Mouse (Mus musculus) small intestine, adult 2 months (tissue): Measurements from ENCODE around the gene Ccdc158.

Experiments used
- CTCF ChIP-seq: fragments of 200-500 bp; IDR thresholded peaks from 2 replicates; pipeline ENCODE4 v1.5.1; 2012; ENCODE audit warnings: low read depth, mild to moderate bottlenecking, control low read depth, inconsistent platforms, low read length, moderate library complexity, mixed read lengths; ENCODE audit not compliant: insufficient replicate concordance, insufficient read length; ENCODE audit errors: extremely low read depth
- POLR2A ChIP-seq: fragments of 200-500 bp; IDR thresholded peaks from 2 replicates; pipeline ENCODE4 v1.6.1; 2012; ENCODE audit warnings: low read depth, mild to moderate bottlenecking, control low read depth, inconsistent platforms, low read length, moderate library complexity

DNA sequence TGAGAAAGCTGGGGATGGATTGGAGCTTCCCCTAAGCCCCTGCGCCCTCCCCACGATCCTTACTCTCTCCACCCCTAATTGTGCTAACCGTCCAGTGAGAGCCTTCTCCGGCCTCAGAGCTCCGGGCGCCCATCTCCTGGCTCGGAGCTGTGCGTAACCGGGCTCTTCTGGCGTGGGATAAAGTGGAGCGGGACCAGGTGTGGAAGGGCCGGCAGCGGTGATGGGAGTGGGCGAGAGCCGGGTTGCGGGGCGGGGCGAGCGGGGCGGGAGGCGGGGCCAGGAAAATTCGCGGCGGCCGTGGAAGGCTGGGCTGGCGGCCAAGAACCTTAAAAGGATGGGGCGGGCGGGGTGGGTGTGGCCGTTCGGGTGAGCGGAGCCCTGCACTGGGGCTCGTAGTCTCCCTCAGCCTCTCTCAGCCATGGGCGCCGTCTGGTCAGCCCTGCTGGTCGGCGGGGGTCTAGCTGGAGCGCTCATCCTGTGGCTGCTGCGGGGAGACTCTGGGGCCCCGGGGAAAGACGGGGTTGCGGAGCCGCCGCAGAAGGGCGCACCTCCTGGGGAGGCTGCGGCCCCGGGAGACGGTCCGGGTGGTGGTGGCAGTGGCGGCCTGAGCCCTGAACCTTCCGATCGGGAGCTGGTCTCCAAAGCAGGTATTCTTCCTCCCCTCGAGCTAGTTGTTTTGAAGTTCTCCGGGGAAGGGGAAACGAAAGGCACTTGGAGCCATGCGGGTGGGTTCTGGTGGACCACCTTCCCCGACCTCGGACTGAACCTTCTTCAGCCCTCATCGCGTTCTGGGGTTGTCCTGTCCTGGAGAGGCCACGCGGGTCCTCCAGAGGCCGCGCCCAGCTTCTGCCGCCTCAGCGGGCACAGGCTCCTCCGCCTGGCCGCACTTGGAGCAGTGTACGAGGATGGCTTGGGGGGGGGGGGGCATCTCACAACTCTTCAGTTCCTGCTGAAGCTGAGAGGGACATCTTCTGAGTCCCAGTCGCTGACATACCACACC is 72.1 kb downstream of the Ccdc158 start, which contains the start of gene Stbd1:
- TF ChIP-seq CTCF (no peak), POLR2A (peak; percentile 37)
